Mouse (Mus musculus) liver, postnatal 0 days (tissue): ENCODE data around the gene Entpd2.

Experiments
- CTCF ChIP-seq: sonication (generic); IDR thresholded peaks from 2 replicates; pipeline ENCODE4 v1.5.1; 2016; ENCODE audit warnings: antibody characterized with exemption, low read depth
- EP300 ChIP-seq: IDR thresholded peaks from 2 replicates; pipeline ENCODE4 v1.6.1; 2016; ENCODE audit warnings: antibody characterized with exemption, low read depth, mild to moderate bottlenecking

DNA sequence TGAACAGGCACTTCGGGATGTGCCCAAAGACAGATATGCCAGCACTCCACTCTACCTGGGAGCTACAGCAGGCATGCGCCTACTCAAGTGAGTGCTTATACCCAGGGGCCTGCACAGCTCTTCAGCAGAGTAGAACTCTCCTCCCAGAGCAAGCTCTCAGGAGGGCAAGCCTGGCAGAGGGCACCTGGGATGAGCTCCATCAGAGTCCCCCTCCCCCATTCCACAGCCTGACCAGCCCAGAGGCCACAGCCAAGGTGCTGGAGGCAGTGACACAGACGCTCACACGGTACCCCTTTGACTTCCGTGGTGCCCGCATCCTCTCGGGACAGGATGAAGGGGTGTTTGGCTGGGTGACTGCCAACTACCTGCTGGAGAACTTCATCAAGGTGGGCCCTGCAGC, 2.4 kb downstream of the Entpd2 start:
- TF ChIP-seq CTCF = no peak
- no peak for TF ChIP-seq EP300
